Mouse (Mus musculus): ENCODE measurements around the gene Eva1b. TPM values are rescaled to one million over a fixed set of nuclear protein-coding genes. Genes with fewer than 3 reads are reported as not detected.

Gene Eva1b
- total RNA-seq, 2 experiments from 2014 or later, result 0.73 to 1.0 TPM

DNA sequence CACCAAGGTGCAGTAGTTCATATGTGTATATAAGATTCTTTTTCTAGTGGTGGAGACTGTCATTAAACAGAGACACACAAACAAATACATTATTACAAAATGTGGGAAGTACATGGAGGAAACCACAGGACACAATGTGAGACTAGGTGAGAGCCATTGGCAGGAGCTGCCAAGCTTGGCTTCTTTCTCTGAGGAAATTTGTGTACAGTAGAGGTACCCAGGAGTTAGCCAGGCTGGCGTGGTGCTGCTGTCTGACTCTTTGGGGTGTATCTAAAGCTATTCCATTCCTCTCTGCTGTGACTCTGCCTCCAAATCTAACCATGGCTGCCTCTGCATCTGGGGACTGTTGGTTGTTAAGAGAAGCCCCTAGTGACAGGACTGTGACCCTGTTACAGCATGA lies 28.5 kb upstream of the Eva1b start:
- ATAC-seq (replicated peaks; ENCODE audit: poor library complexity, severe bottlenecking), result no peak

DNA sequence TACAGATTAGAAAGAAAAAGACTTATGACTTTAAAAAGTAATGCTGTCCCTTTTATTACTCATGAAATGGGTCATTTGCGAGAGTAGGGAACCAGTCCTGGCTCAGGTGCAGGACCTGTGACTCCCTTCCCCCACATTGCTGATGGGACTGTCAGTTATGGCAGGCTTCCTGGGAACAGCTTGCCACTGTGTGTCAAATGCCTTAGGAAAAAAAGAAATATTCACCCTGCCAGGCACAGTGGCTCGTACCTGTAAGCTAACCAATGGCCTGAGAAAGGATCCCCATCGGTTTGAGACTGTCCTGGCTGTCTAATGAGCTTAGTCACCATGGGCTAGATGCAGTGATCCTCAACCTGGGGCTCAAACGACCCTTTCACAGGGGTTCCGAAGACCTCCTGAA lies 27.5 kb upstream of the Eva1b start:
- ATAC-seq (replicated peaks; ENCODE audit: poor library complexity, severe bottlenecking), result no peak

DNA sequence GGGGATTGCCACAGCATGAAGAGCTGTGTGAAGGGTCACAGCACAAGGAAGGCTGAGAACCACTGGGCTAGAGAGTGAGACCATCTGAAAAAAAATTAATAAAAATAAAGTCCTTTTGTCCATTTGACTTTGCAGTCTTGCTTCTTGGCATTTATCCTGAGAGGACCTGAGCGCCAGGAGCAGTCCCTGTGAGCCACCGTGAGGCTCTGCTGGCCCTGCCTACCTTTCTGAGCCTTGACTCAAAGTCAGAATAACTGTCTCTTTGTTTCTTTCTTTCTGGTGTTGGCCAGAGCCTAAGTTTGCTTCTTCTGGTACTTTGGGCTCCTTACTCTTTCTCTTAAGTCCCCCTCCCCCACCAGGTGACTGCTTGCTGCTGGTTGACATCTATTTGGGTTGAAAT lies 27.0 kb upstream of the Eva1b start:
- no peak for ATAC-seq (replicated peaks; ENCODE audit: poor library complexity, severe bottlenecking)

DNA sequence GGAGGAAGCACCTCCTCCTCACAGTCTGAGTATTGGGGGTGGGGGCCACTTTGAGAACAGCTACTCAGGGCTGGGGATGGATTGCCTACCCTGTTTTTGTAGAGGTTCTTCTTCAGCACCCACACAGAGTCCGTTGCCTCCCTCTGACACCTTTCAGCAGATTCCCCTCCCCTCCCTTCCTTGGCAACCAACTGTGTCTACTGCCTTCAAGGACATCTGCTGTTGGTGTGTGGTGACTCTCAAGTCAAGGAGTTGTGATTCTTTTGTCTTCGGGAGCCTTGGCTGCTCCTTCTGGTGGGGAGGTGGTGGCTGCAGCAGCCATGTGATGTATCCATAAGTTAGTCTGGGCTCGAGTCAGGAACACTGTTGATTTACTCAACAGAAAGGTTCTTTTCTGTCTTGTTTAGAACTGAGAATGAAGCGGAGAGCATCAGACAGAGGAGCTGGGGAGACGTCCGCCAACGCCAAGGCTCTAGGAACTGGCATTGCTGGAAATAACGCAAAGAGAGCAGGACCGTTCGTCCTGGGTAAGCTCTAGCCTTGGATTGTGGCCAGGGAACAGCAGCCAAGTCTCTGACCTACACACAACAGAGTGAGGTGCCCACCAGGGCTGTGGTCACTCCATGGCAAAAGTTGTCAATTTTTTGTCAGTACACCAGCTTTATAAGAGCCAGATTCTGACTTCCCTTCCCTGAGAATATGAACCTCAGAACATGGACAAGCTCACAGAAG lies 24.1 kb upstream of the Eva1b start:
- no peak for ATAC-seq (replicated peaks; ENCODE audit: poor library complexity, severe bottlenecking)

DNA sequence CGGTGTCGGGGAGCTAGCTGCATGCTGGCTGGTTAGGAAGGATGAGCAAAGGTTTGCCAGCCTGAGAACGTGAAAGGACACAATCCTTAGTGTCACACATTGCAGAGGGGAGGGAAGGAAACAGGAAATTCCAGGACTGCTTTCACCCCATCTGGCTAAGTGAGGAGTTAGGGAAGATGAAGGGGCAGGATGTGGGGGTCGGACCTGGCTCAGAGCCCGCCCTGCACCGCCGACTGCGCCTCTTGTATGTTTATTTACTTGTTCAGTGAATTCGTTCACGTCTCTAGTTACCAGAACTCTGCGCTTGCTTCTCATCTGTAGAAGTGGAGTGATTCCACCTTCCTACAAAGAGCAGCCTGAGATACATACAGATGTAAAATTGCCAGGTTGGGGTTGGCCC lies 17.0 kb upstream of the Eva1b start:
- ATAC-seq (replicated peaks; ENCODE audit: poor library complexity, severe bottlenecking), result no peak

DNA sequence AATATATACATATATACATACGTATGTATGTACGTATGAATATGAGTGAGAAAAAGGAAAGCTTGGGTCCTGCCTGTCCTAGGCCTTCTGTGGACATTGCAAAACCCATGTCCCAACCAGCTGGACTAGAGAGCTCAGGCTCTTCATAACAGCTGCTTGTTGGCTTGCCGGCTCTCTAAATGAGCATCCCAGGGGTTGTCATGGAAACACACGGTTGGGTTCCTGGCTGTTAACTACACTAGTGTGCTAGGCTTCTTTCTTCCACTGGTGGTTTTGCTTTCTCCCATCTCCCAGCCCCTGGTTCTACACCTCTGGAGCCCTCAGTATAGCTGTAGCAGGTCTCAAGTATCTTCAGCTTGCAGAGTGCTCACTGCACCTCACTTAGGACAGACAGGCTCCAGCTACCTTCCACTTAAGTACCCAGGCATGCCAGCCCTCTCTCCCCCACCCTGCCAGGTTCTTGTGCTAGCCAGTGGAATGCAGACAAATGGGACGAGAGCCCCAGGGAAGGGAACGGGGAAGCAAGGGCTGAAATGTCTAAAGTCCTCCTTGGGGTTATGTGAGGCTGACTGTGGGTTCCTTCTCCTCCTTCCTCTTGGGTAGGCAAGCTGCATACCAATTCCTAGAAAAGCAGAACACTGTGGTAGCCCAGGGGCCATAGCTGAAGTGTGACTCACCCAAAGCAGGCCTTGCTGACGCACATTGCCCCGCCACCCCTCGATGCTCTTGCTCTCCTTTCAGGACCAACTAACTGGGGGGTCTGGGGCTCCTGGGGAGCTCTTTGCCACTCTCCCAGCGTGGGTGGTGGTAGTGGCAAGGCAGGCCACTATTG lies 16.0 kb upstream of the Eva1b start:
- ATAC-seq (replicated peaks; ENCODE audit: poor library complexity, severe bottlenecking), result peak; percentile 98

DNA sequence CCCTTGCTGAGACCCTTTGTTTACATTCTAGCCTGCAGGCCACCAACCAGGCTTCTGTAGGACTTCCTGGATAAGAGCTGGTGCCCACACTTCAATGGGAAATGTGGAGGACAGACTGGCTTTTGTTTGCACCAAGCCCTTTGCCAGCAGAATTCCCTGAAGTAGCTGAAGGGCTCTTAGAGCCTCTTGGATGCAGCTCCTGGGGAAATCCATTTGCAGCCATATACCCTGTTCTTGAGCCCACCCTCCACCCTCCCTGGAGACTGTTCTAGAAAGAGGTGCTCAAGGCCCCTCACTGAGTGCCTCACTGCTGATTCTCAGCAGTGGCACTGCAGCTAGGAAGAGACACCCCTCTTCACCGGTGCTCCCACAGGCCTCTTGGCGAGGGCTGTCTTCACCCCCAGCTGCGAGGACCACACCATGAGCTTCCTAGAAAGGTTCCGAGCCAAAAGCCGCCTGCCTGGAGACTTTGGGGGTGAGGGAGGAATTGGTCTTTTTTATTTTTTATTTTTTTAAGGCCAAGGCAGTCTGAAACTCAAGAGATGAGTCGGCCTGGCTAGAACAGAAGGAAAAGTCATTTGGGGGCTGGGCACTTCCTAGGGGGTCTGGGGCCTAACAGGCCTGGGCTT lies 14.8 kb upstream of the Eva1b start:
- no peak for ATAC-seq (replicated peaks; ENCODE audit: poor library complexity, severe bottlenecking)

DNA sequence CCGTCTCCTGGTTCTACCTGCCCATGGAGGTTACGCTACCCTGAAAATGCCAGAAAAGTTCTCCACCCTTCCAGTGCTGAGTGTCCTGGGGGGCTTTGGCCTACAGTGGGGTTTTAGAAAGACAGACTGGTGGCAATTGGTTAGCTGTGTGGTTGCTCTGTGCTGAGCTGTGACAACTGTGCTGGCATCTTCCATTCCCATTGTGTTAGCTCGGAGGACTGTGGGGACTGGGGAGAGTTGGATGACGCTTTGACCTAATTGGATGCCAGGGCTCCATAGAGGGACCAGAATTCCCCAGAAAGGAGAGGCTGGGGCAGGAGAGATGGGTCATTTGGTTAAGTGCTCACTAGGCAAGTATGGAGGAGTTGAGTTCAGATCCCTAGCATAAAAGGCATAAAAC lies 13.3 kb upstream of the Eva1b start:
- ATAC-seq (replicated peaks; ENCODE audit: poor library complexity, severe bottlenecking), result no peak

DNA sequence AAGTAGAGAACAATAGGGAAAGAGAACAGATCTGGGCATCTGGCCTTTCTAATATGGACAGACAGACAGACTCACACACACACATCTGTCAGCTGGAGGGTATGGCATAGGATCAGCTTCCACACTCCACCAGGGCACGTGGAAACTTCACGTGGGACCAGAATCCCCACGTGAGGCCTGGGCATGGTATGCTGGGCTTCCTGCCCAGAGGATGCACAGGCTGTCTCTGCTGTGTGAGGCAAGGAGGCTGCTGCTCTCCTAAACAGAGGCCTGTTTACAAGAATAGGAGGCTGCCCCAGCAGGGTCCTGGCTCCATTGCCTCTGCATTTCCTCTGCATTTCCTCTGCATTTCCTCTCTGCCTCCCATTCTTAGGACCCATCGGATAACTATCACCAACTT lies 12.9 kb upstream of the Eva1b start:
- ATAC-seq (replicated peaks; ENCODE audit: poor library complexity, severe bottlenecking), result no peak

DNA sequence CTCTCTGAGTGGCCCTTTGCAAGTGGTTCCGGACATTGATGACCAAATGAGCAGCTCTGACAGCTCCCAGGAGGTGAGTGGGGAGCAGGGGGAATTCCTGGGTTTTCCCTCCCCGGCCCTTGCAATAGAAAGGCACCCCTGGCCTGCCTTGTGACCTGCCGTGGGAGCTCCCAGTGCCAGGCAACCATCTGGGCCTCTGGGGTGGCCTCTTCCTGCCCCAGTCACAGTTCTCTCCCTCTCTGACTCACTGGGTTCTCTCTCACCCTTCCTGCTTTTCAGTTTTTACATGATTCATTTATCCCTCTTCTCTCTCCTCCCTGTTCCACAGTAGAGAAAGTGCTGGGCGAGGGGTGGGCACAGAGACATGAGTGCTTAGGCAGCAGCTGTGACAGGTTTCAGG lies 9.8 kb upstream of the Eva1b start:
- ATAC-seq (replicated peaks; ENCODE audit: poor library complexity, severe bottlenecking), result no peak

DNA sequence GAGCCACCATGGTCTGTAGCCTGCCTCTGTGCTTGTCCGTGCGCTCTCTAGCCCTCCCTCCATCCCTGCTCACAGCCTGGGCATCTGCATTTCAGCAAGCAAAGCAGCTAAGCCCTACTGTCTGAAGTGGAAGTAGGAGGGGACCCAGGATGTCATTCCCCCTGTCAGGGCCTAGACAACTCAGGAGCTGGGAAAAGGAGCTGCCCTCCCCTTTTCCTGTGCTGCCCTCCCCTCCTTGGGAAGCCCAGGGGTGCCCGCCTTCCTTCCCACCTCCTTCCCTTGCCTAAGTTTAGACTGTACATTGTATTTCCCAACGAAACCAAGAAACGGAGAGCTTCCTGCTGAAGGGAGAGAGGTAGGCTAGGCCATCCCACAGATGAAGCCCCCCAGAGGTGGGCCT lies 6.5 kb upstream of the Eva1b start:
- no peak for ATAC-seq (replicated peaks; ENCODE audit: poor library complexity, severe bottlenecking)

DNA sequence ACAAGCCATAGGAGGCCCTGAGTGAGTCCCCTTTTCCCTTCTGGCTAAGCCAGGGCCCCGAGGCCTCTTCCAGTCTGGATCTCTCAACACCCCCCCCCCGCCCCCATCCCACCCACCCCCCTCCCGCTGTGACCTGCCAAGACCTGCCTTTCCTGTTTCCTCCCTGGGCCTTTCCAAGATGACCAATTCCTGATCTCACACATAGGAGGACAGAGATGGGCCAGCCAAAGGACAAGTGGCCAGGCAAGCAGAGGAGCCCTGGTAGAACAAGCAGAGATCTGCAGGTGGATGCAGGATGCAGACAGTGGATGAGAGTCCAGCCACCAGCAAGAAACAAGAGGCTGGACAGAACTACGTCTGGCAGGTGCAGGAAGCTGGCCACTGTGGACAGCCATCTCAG lies 2.1 kb upstream of the Eva1b start:
- ATAC-seq (replicated peaks; ENCODE audit: poor library complexity, severe bottlenecking), result no peak

DNA sequence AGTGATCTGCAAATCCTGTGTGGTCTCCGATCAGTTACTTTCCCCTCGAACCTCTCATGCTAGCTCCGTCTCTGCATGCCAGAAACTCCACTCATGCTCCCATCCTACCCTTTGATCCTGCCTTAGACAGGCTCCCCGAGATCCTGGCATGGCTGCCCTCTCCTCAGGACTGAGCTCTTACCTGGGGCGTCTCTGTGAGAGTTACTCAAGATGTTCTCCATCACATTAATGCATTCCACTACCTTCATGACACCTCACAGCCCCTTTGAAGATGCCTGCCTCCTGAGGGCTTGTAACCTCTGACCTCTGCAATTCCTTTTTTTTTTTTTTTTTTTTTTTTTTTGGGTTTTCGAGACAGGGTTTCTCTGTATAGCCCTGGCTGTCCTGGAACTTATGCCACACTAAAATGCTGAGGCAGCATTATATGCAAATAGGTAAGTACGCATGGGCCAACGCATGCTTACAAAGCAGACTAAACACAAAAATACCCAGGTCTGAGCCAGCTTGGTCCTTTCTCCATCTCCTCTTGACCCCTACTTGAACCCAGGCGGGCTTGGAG lies 491 bp upstream of the Eva1b start:
- no peak for ATAC-seq (replicated peaks; ENCODE audit: poor library complexity, severe bottlenecking)

DNA sequence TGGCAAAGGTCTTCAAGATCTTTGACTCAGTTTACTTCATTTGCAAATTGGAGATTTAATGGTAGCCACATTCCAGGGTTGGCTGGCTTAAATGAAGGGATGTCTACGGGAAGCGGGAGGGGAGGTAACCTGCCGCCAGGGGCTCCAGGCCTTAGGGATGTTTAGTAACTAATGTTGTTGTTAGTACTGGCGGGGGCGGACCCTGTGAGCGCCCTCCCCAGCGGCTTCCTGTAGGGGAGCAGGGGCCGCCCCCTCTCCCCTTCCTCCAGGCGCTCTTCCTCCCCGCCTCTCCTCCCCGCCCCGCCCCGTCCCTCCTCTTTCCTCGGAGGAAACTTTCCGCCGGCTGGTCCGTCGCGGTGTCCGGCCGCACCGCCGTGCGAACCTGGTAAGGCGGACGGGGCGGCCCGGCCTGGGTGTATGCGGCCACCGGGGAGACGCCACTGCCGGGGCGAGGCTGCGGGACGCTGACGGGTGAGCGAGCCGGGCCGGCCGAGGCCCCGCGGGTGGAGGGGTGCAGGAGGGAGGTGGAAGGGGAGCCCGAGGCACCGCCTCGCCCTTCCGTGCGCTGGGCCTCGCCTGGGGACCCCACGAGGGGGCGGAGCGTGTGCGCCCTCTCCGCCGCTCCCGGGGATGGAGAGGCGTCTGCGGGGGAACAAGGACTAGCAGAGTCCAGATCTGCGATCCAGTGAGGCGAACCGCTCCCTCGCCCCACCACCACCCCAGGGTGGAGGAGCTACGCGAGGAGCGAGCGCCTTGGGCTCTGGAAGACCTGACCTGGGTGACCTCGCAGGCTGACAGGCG lies 817 bp downstream of the Eva1b start:
- peak; percentile 82 for ATAC-seq (replicated peaks; ENCODE audit: poor library complexity, severe bottlenecking)

DNA sequence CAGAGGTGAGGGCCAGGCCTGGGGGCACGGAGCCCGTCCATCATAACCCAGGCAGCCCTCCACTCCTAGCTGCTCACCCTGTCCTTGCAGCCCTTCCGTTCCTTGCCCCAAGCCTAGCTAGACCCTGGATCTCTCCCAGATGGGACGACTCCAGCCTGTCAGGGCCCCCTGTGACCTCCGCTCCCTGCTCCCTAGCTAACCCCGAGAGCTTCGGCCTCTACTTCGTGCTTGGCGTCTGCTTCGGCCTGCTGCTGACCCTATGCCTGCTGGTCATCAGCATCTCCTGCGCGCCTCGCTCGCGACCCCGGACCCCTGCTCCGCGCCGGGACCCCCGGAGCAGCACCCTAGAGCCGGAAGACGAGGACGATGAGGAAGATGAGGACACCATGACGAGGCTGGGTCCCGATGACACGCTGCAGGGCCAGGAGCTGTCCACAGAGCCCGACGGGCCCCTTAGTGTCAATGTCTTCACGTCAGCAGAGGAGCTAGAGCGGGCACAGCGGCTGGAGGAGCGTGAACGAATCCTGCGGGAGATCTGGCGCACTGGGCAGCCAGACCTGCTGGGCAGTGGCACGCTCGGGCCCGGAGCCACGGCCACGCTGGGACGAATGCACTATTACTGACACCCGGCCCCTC lies 1.6 kb downstream of the Eva1b start:
- ATAC-seq (replicated peaks; ENCODE audit: poor library complexity, severe bottlenecking), result no peak

DNA sequence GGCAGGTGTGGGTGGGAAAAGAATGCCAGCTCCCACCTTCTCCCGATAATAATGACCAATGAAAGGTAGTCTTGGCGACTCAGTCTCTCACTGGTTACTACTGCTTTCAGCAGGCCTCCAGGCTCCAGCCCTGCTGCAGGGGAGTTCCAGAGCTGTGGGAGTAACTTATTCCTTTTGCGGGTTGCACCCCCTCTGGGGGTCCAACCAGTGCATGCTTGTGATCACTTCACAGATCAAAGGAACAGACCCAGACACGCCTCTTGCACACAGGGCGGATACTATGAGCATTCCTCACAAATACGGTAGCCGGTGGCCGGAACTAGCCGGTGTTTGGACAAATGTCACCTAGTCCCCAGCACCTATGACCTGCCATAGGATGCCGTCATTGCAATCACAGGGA lies 2.3 kb downstream of the Eva1b start:
- no peak for ATAC-seq (replicated peaks; ENCODE audit: poor library complexity, severe bottlenecking)

DNA sequence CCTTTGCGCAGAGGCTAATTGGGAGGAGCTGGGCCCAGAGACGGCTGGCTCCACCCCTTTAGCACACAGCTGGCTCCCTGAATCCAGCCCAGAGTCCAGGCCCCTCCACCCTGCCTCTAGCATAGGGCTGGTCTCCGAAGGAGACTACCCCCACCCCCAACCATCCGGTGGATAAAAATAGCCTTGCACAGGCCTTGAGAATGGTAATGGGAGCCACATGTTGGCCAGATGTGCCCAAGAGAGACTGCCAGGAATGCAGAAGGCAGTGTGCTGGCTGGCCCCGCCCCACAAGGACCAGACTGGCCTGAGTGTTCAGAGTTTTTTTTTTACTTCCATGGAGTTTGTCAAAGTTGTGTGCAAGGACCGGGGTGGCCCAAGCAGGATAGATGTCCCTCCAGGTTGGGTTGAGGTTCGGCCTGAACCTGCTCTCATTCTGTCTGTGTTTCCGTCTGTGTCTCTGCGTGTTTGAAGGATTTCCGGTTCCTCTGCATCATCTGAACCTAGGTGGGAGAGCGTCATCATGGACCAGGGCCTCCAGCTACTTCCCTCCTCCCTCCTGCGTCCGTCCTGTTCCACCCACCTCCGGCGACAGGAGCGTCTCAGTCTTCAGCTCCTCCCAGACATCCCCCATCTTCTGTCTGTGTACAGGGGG lies 2.9 kb downstream of the Eva1b start:
- no peak for ATAC-seq (replicated peaks; ENCODE audit: poor library complexity, severe bottlenecking)

DNA sequence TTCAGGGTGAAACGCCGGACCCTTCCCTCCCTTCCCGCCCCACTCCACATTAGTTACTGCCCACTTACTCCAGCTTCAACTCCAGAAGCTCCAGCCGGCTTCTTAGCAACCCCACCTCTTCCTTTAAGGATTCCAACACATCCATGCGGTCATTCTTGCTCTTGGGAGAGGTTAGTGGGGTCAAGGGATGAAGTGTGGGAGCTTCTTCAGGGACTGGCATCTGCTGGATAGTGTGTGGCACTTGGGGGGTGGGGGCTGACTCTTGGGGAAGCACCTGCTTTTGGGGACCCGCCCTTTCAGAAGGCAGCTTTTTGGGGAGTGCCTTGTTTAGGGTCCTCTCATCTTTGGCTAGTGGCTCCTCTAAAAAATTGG lies 3.4 kb downstream of the Eva1b start:
- ATAC-seq (replicated peaks; ENCODE audit: poor library complexity, severe bottlenecking), result no peak

DNA sequence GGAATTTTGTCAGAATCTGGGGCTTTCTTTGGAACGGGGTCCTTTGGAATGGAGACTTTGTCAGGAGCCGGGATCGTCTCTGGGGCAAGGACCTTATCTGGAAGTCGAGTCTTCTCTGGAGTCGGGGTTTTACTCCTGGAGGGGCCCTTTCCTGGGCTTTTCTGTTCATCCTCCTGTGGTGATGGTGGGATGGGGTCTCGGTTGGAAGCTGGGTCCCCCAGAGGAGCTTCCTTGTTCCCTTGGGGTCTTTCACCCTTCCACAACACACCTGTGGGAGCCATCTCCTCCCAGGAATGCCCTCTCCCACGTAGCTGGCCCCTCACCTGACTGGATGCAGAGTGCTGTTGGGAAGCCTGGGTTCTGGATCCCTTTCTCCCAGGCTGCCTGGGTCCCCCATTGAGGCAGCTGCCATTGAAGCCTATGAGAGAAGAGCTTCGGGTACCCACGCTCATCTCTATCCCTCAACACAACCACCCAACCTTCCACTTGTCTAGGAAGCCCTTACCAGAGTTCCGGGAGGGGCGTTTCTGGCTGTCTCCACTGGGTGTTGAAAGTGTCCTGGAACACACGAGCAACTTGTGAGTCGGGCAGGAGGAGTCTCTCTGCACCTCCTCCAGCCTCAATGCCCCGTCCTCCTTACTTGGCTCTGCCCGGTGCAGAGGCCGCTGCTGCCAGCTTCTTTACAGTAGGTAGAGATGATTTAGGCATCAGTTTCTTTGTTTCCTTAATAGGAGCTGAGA lies 4.3 kb downstream of the Eva1b start:
- ATAC-seq (replicated peaks; ENCODE audit: poor library complexity, severe bottlenecking), result no peak
